9 mouse cellular contexts compared by ENCODE assay signal in genomic region chr6:135144516-135144915, GRCm38 (mm10). TPM values are rescaled to one million over a fixed set of nuclear protein-coding genes. Genes with fewer than 3 reads are reported as not detected.
DNase-seq lines count a peak whose midpoint lies in the region; ATAC-seq and TF ChIP-seq lines count a peak whose summit lies in the region.
"Had no signal": no experiment of that assay in that cellular context is flagged by ENCODE, and none has a peak within 500 bp of the region (broad histone marks: within the 10 kb centered on the region; RNA-seq: fewer than 3 reads in every experiment).

No protein-coding gene starts in this region.

- no peaks in the 10 kb centered on the region for H3K9me3 ChIP-seq in E14TG2a.4 (ENCODE audit: low read length)
- H3K9me3 ChIP-seq: heart, embryonic 13.5 days; neural tube, embryonic 12.5 days had no signal

- TF ChIP-seq CTCF in kidney, adult 2 months (conservative IDR thresholded peaks at IDR 0.05; ENCODE audit: insufficient read depth, insufficient read length, low read depth, low read length) = peak; percentile 80
- TF ChIP-seq CTCF in E14TG2a.4 (conservative IDR thresholded peaks at IDR 0.05; ENCODE audit: low read length) = peak; percentile 57

- DNase-seq in kidney, adult 2 months = peak; percentile 42
- no peak for DNase-seq in kidney, postnatal 25 days
- peak; percentile 68 for DNase-seq in 416B (ENCODE audit: low read depth)
- DNase-seq in lung, postnatal 10 days = peak; percentile 50
- no peak for DNase-seq in natural killer cell, adult 2 months (ENCODE audit: low spot score in 2 of 2)

- 0 out of 2 replicates have a peak, but pooled peaks have one; percentile 39 for ATAC-seq in erythroid progenitor cell, adult 5-6 weeks (replicated peaks; ENCODE audit: low FRiP score, poor library complexity, severe bottlenecking)

- H3K4me1 ChIP-seq in kidney, adult 2 months (ENCODE audit: control insufficient read depth, insufficient read depth, low read length) = no peaks in the 10 kb centered on the region
- peaks cover under 1% of the 10 kb centered on the region; the same call in 1 of the 2 replicates for H3K4me1 ChIP-seq in E14TG2a.4 (replicated peaks; ENCODE audit: low read depth, low read length)
- H3K4me1 ChIP-seq: neural tube, embryonic 12.5 days had no signal

- no peaks in the 10 kb centered on the region for H3K36me3 ChIP-seq in kidney, adult 2 months (ENCODE audit: control insufficient read depth, insufficient read depth, low read length)
- 0 out of 2 replicates have a peak, but pooled peaks cover under 1% of the 10 kb centered on the region for H3K36me3 ChIP-seq in E14TG2a.4 (ENCODE audit: insufficient read depth, low read length)
- H3K36me3 ChIP-seq: neural tube, embryonic 12.5 days had no signal

- H3K4me3 ChIP-seq in kidney, adult 2 months (ENCODE audit: insufficient read depth, low read depth, low read length) = no peak overlapping the region
- H3K4me3 ChIP-seq in E14TG2a.4 (replicated peaks; ENCODE audit: low read length) = no peak overlapping the region
- H3K4me3 ChIP-seq: heart, embryonic 13.5 days; neural tube, embryonic 12.5 days had no signal

- H3K27me3 ChIP-seq in kidney, adult 2 months (replicated peaks; ENCODE audit: control insufficient read depth, insufficient read depth, low read length) = no peaks in the 10 kb centered on the region
- H3K27me3 ChIP-seq in E14TG2a.4 (ENCODE audit: insufficient read depth, low read length) = no peaks in the 10 kb centered on the region
- H3K27me3 ChIP-seq: neural tube, embryonic 12.5 days had no signal

- no peak overlapping the region for H3K27ac ChIP-seq in kidney, adult 2 months (ENCODE audit: insufficient read depth, low read depth, low read length)
- H3K27ac ChIP-seq: heart, embryonic 13.5 days; neural tube, embryonic 12.5 days had no signal

- no peak for TF ChIP-seq POLR2A in kidney, adult 2 months (IDR thresholded peaks at IDR 0.05; ENCODE audit: low read depth, low read length)

- under 1% methylated on average over 3 of the region's 3 CpGs for WGBS in kidney, adult 2 months

RNA-seq across cellular contexts. Expression of gene Gprc5d, which starts 26.4 kb away (rescaled TPM):
- 0.09 and 0.19 TPM in 2 replicates for polyA plus RNA-seq in kidney, adult 2 months (2012; rRNA removed)
- 1.4 and 5.0 TPM in 2 replicates for total RNA-seq in erythroid progenitor cell, adult 5-6 weeks (2015; ENCODE audit: low replicate concordance)
- total RNA-seq in erythroid progenitor cell, adult 5-6 weeks (2017; ENCODE audit: low replicate concordance) = not detected in 2 replicates
- polyA plus RNA-seq: heart, embryonic 13.5 days; neural tube, embryonic 12.5 days had no signal

RNA-seq across cellular contexts. Expression of gene Fam234b, which starts 53.3 kb away (rescaled TPM):
- 14.2 and 15.6 TPM in 2 replicates for polyA plus RNA-seq in kidney, adult 2 months (2012; rRNA removed)
- 110 and 154 TPM in 2 replicates for total RNA-seq in erythroid progenitor cell, adult 5-6 weeks (2015; ENCODE audit: low replicate concordance)
- total RNA-seq in erythroid progenitor cell, adult 5-6 weeks (2017; ENCODE audit: low replicate concordance) = 96.5 and 104 TPM in 2 replicates

RNA-seq across cellular contexts. Expression of gene Hebp1, which starts 53.3 kb away (rescaled TPM):
- polyA plus RNA-seq in kidney, adult 2 months (2012; rRNA removed) = 71.1 and 82.9 TPM in 2 replicates
- 192 and 305 TPM in 2 replicates for total RNA-seq in erythroid progenitor cell, adult 5-6 weeks (2015; ENCODE audit: low replicate concordance)
- total RNA-seq in erythroid progenitor cell, adult 5-6 weeks (2017; ENCODE audit: low replicate concordance) = 368 and 376 TPM in 2 replicates

Comparison
In these comparisons a context has a peak if more than half of its experiments do, and no peak if none do; other contexts are left out.
1. DNase-seq: peak in kidney, adult 2 months (single experiment), 416B (single experiment) and lung, postnatal 10 days (single experiment); none in kidney, postnatal 25 days (0 of 2) and natural killer cell, adult 2 months (0 of 2).